Mouse (Mus musculus) left cerebral cortex, adult 6 months (tissue): ENCODE measurements around the gene Clptm1. TPM values are rescaled to one million over a fixed set of nuclear protein-coding genes. Genes with fewer than 3 reads are reported as not detected.

Experiments used
- long read RNA-seq, 2 experiments: library from polyadenylated mRNA; unstranded; transcript quantifications; one replicate each; pipeline ENCODE4 v2.0.0; 2019 to 2020
- polyA plus RNA-seq: library from polyadenylated mRNA; unstranded; fragments of <200 nt; fragmentation: Nextera tagmentation; gene quantifications from 2 replicates; pipeline ENCODE4 v1.2.3, GENCODE M21; 2021

Clptm1 gene
- 86.9 and 119 TPM in 2 replicates for polyA plus RNA-seq
- long read RNA-seq, experiment 1, full-length matches to known transcripts = 754 of 894 reads
- long read RNA-seq, experiment 1, partial matches to known transcripts = 64 of 894 reads
- long read RNA-seq, experiment 1, other reads (novel, unspliced or antisense) = 76 of 894 reads
- long read RNA-seq, experiment 2, full-length matches to known transcripts = 96 of 170 reads
- long read RNA-seq, experiment 2, partial matches to known transcripts = 61 of 170 reads
- long read RNA-seq, experiment 2, other reads (novel, unspliced or antisense) = 13 of 170 reads

GRCm38 (mm10) chr7:19664955-19665841 is at the start of gene Clptm1:
Clptm1 (minus strand) TSS chr7:19665033.

GRCm38 (mm10) chr7:19698907-19699826 is 34.3 kb upstream of the Clptm1 start, which contains the start of gene Apoe:
Apoe (minus strand) TSS chr7:19699188.

GRCm38 (mm10) chr7:19691873-19692865 is 27.3 kb upstream of the Clptm1 start, which contains the start of gene Apoc1:
Apoc1 (minus strand) TSS chr7:19692660.

GRCm38 (mm10) chr7:19681202-19681694 is 16.4 kb upstream of the Clptm1 start, which contains the start of the genes Gm44805 and Apoc4:
Gm44805 (minus strand) TSS chr7:19681423.
Apoc4 (minus strand) TSS chr7:19681479.

GRCm38 (mm10) chr7:19677872-19678271 is 13.0 kb upstream of the Clptm1 start, which contains the start of gene Apoc2:
Apoc2 (minus strand) TSS chr7:19677941.

GRCm38 (mm10) chr7:19629361-19629734 is 35.5 kb downstream of the Clptm1 start, which contains the start of gene Relb:
Relb (minus strand) TSS chr7:19629438.

GRCm38 (mm10) chr7:19603849-19604605 is 60.8 kb downstream of the Clptm1 start, which contains the start of gene Clasrp:
Clasrp (minus strand) TSS chr7:19604486.

Other genes starting within 250 kb of the Clptm1 start
- 6.0 and 12.2 TPM in 2 replicates for gene Mark4, start 206.2 kb downstream of the Clptm1 start, polyA plus RNA-seq
- gene Exoc3l2, start 201.7 kb downstream of the Clptm1 start, polyA plus RNA-seq = 0.25 and 0.54 TPM in 2 replicates
- 3.6 and 3.8 TPM in 2 replicates for gene Bloc1s3, start 156.7 kb downstream of the Clptm1 start, polyA plus RNA-seq
- 37.7 and 37.9 TPM in 2 replicates for gene Trappc6a, start 156.6 kb downstream of the Clptm1 start, polyA plus RNA-seq
- 1.3 and 2.3 TPM in 2 replicates for gene Nkpd1, start 147.2 kb downstream of the Clptm1 start, polyA plus RNA-seq
- gene Ppp1r37, start 102.0 kb downstream of the Clptm1 start, polyA plus RNA-seq = 2.7 and 31.4 TPM in 2 replicates
- 3.1 and 3.6 TPM in 2 replicates for gene Zfp296, start 87.7 kb downstream of the Clptm1 start, polyA plus RNA-seq
- 140 and 141 TPM in 2 replicates for gene Gemin7, start 87.4 kb downstream of the Clptm1 start, polyA plus RNA-seq
- gene Clasrp, start 60.5 kb downstream of the Clptm1 start, polyA plus RNA-seq = 9.7 and 15.1 TPM in 2 replicates
- 5.7 and 8.2 TPM in 2 replicates for gene Relb, start 35.6 kb downstream of the Clptm1 start, polyA plus RNA-seq
- gene Apoc2, start 12.9 kb upstream of the Clptm1 start, polyA plus RNA-seq = not detected in 2 replicates
- not detected in 2 replicates for gene Gm44805, start 16.4 kb upstream of the Clptm1 start, polyA plus RNA-seq
- gene Apoc4, start 16.4 kb upstream of the Clptm1 start, polyA plus RNA-seq = not detected in 2 replicates
- gene Apoc1, start 27.6 kb upstream of the Clptm1 start, polyA plus RNA-seq = 1.7 and 5.7 TPM in 2 replicates
- gene Apoe, start 34.2 kb upstream of the Clptm1 start, polyA plus RNA-seq = 7,501 and 8,830 TPM in 2 replicates
- 148 and 163 TPM in 2 replicates for gene Tomm40, start 50.4 kb upstream of the Clptm1 start, polyA plus RNA-seq
- 5.5 and 5.7 TPM in 2 replicates for gene Nectin2, start 85.5 kb upstream of the Clptm1 start, polyA plus RNA-seq
- 6.3 and 14.9 TPM in 2 replicates for gene Bcam, start 106.0 kb upstream of the Clptm1 start, polyA plus RNA-seq
- gene Cblc, start 131.8 kb upstream of the Clptm1 start, polyA plus RNA-seq = 0.18 TPM in 1 of 2 replicates, not detected in the other
- gene Bcl3, start 157.7 kb upstream of the Clptm1 start, polyA plus RNA-seq = 0.25 and 0.68 TPM in 2 replicates
- gene Gm19345, start 187.0 kb upstream of the Clptm1 start, polyA plus RNA-seq = 3.5 and 4.1 TPM in 2 replicates
- gene Ceacam16, start 196.3 kb upstream of the Clptm1 start, polyA plus RNA-seq = 0.09 TPM in 1 of 2 replicates, not detected in the other
- gene Ceacam19, start 222.9 kb upstream of the Clptm1 start, polyA plus RNA-seq = not detected in 2 replicates